Mouse (Mus musculus) kidney, embryonic 14.5 days (tissue): ENCODE data around the gene Itgb5. TPM values are rescaled to one million over a fixed set of nuclear protein-coding genes. Genes with fewer than 3 reads are reported as not detected.
A peak's percentile ranks its signal among the peaks of the same experiment; 100 is the strongest.

Experiments used
- ATAC-seq: fragments of 200-750 bp; cut with Nextera tagmentation; 2 replicates; pipeline ENCODE4 v1.8.0; 2017; ENCODE audit warnings: moderate number of reproducible peaks, mild to moderate bottlenecking, moderate TSS enrichment, moderate library complexity; ENCODE audit not compliant: low FRiP score, low TSS enrichment
- H3K27ac ChIP-seq: fragments of 300-500 bp; sonication (generic); 2 replicates; pipeline ENCODE4 v1.5.1; 2014; ENCODE audit warnings: low read depth, mild to moderate bottlenecking, low read length, moderate library complexity, mixed read lengths
- H3K27me3 ChIP-seq: fragments of 300-500 bp; sonication (generic); 2 replicates; pipeline ENCODE4 v1.6.1; 2014; ENCODE audit warnings: mild to moderate bottlenecking, low read length; ENCODE audit not compliant: control insufficient read depth, insufficient read depth
- H3K36me3 ChIP-seq: fragments of 300-500 bp; sonication (generic); 2 replicates; pipeline ENCODE4 v1.6.1; 2014; ENCODE audit warnings: low read length, mixed read lengths; ENCODE audit not compliant: control insufficient read depth, insufficient read depth
- H3K4me1 ChIP-seq: fragments of 300-500 bp; sonication (generic); 2 replicates; pipeline ENCODE4 v1.6.1; 2014; ENCODE audit warnings: low read length, mixed read lengths; ENCODE audit not compliant: control insufficient read depth, insufficient read depth
- H3K4me2 ChIP-seq: fragments of 300-500 bp; sonication (generic); replicated peaks from 2 replicates; pipeline ENCODE4 v1.6.1; 2014; ENCODE audit warnings: low read depth, mild to moderate bottlenecking, low read length
- H3K4me3 ChIP-seq: fragments of 300-500 bp; sonication (generic); 2 replicates; pipeline ENCODE4 v1.5.1; 2014; ENCODE audit warnings: mild to moderate bottlenecking, low read length
- H3K9ac ChIP-seq: fragments of 300-500 bp; sonication (generic); 2 replicates; pipeline ENCODE4 v1.6.1; 2014; ENCODE audit warnings: low read depth, mild to moderate bottlenecking, low read length, moderate library complexity
- H3K9me3 ChIP-seq: fragments of 300-500 bp; sonication (generic); 2 replicates; pipeline ENCODE4 v1.6.1; 2016; ENCODE audit warnings: low read length; ENCODE audit not compliant: control insufficient read depth
- WGBS: fragments of 180-500 bp; shearing (Covaris S2); extraction: QIAGEN DNeasy Blood & Tissue Kit; methylation state at CpG from one replicate; pipeline ENCODE4 v1.1.7; 2014; 5-methylcytosine and 5-hydroxymethylcytosine counted together
- polyA plus RNA-seq: library from polyadenylated mRNA; unstranded; fragments of >200 nt; fragmentation: Nextera tagmentation; extraction: Ambion mirVana; gene quantifications from 2 replicates; pipeline ENCODE4 v1.2.1, GENCODE M21; 2014

Itgb5 gene
- polyA plus RNA-seq, 1 experiment from 2014 or later: 49.7 TPM

- ATAC-seq: no peak
Observed at GRCm38 (mm10) chr16:33953008-33953407, 123.5 kb downstream of the Itgb5 start.

GRCm38 (mm10) chr16:33954793-33955192 is 125.3 kb downstream of the Itgb5 start:
- H3K4me1 ChIP-seq: no peaks in the 10 kb centered on the region
- H3K9me3 ChIP-seq: no peaks in the 10 kb centered on the region
- peaks cover 70% of the 10 kb centered on the region for H3K36me3 ChIP-seq
- no peak overlapping the region for H3K4me2 ChIP-seq
- no peak overlapping the region for H3K27ac ChIP-seq
- 90% methylated on average over 1 of the region's 1 CpGs for WGBS
- ATAC-seq: no peak
- H3K4me3 ChIP-seq: no peak overlapping the region
- H3K9ac ChIP-seq: no peak overlapping the region
- H3K27me3 ChIP-seq: no peaks in the 10 kb centered on the region

More at GRCm38 (mm10) chr16:33953008-33953407, 123.5 kb downstream of the Itgb5 start:
- no peak overlapping the region for H3K4me2 ChIP-seq
- no peak overlapping the region for H3K9ac ChIP-seq
- WGBS: 86% methylated on average over 4 of the region's 4 CpGs
- no peaks in the 10 kb centered on the region for H3K9me3 ChIP-seq
- H3K4me3 ChIP-seq: no peak overlapping the region
- no peak overlapping the region for H3K27ac ChIP-seq
- no peaks in the 10 kb centered on the region for H3K4me1 ChIP-seq
- H3K36me3 ChIP-seq: peaks cover 61% of the 10 kb centered on the region
- no peaks in the 10 kb centered on the region for H3K27me3 ChIP-seq

- Histone ChIP-seq H3K4me1 (peaks cover 8% of the 10 kb centered on the region), H3K4me2 (no peak overlapping the region), H3K36me3 (peaks cover 50% of the 10 kb centered on the region), H3K9me3 (no peaks in the 10 kb centered on the region), H3K4me3 (no peak overlapping the region), H3K9ac (no peak overlapping the region), H3K27ac (no peak overlapping the region), H3K27me3 (no peaks in the 10 kb centered on the region)
- ATAC-seq: no peak
- 77% methylated on average over 6 of the region's 6 CpGs for WGBS
Observed at GRCm38 (mm10) chr16:33963509-33963908, 134.0 kb downstream of the Itgb5 start.

- H3K9ac ChIP-seq: peak overlapping the region; percentile 80
- ATAC-seq: no peak
- WGBS: 9% methylated on average over 15 of the region's 15 CpGs
- H3K4me3 ChIP-seq: peak overlapping the region; percentile 80
- peaks cover 26% of the 10 kb centered on the region for H3K36me3 ChIP-seq
- H3K27me3 ChIP-seq: no peaks in the 10 kb centered on the region
- H3K4me2 ChIP-seq: peak overlapping the region; percentile 56
- H3K27ac ChIP-seq: peak overlapping the region; percentile 78; the same call in 1 of the 2 replicates
- no peaks in the 10 kb centered on the region for H3K9me3 ChIP-seq
- H3K4me1 ChIP-seq: peaks cover 8% of the 10 kb centered on the region
Observed at GRCm38 (mm10) chr16:33965878-33966537, 136.5 kb downstream of the Itgb5 start.

GRCm38 (mm10) chr16:33966538-33967282 is 137.2 kb downstream of the Itgb5 start, which contains the start of gene Umps:
Umps (minus strand) TSS chr16:33967038.
- peak within 1 kb of the TSS; percentile 80 for H3K4me3 ChIP-seq
- H3K9ac ChIP-seq: peak within 1 kb of the TSS; percentile 80
- peak within 1 kb of the TSS; percentile 56 for H3K4me2 ChIP-seq
- H3K4me1 ChIP-seq: peaks cover 8% of the 10 kb centered on the region
- ATAC-seq: peak; percentile 92
- no peaks in the 10 kb centered on the region for H3K27me3 ChIP-seq
- WGBS: under 1% methylated on average over 44 of the region's 44 CpGs
- no peaks in the 10 kb centered on the region for H3K9me3 ChIP-seq
- H3K36me3 ChIP-seq: peaks cover 19% of the 10 kb centered on the region
- H3K27ac ChIP-seq: peak within 1 kb of the TSS; percentile 78

- H3K27ac ChIP-seq: no peak overlapping the region
- peaks cover 14% of the 10 kb centered on the region for H3K36me3 ChIP-seq
- H3K27me3 ChIP-seq: no peaks in the 10 kb centered on the region
- peak overlapping the region; percentile 80 for H3K9ac ChIP-seq
- H3K4me1 ChIP-seq: peaks cover 8% of the 10 kb centered on the region
- peak overlapping the region; percentile 80 for H3K4me3 ChIP-seq
- ATAC-seq: peak; percentile 25; the same call in 1 of the 2 replicates
- 58% methylated on average over 2 of the region's 2 CpGs for WGBS
- H3K9me3 ChIP-seq: no peaks in the 10 kb centered on the region
- H3K4me2 ChIP-seq: peak overlapping the region; percentile 56
Observed at GRCm38 (mm10) chr16:33967283-33967640, 137.8 kb downstream of the Itgb5 start.

GRCm38 (mm10) chr16:33979855-33980254 is 150.4 kb downstream of the Itgb5 start:
- Histone ChIP-seq H3K36me3 (no peaks in the 10 kb centered on the region), H3K4me2 (no peak overlapping the region), H3K27ac (no peak overlapping the region), H3K27me3 (no peaks in the 10 kb centered on the region), H3K9ac (no peak overlapping the region), H3K4me3 (no peak overlapping the region), H3K9me3 (no peaks in the 10 kb centered on the region), H3K4me1 (no peaks in the 10 kb centered on the region)
- no peak for ATAC-seq
- WGBS: 85% methylated on average over 2 of the region's 2 CpGs

GRCm38 (mm10) chr16:33983712-33984111 is 154.2 kb downstream of the Itgb5 start:
- Histone ChIP-seq H3K27me3 (no peaks in the 10 kb centered on the region), H3K9me3 (no peaks in the 10 kb centered on the region), H3K27ac (no peak overlapping the region), H3K4me2 (no peak overlapping the region), H3K36me3 (no peaks in the 10 kb centered on the region), H3K9ac (no peak overlapping the region), H3K4me3 (no peak overlapping the region), H3K4me1 (0 out of 2 replicates have a peak, but pooled peaks cover 2% of the 10 kb centered on the region)
- ATAC-seq: no peak
- 98% methylated on average over 6 of the region's 6 CpGs for WGBS

GRCm38 (mm10) chr16:33985372-33985771 is 155.9 kb downstream of the Itgb5 start:
- H3K4me3 ChIP-seq: no peak overlapping the region
- H3K9ac ChIP-seq: no peak overlapping the region
- H3K36me3 ChIP-seq: no peaks in the 10 kb centered on the region
- no peaks in the 10 kb centered on the region for H3K9me3 ChIP-seq
- no peaks in the 10 kb centered on the region for H3K27me3 ChIP-seq
- H3K4me2 ChIP-seq: no peak overlapping the region
- 0 out of 2 replicates have a peak, but pooled peaks cover 2% of the 10 kb centered on the region for H3K4me1 ChIP-seq
- no peak overlapping the region for H3K27ac ChIP-seq
- WGBS: 84% methylated on average over 6 of the region's 6 CpGs
- no peak for ATAC-seq
